Mouse (Mus musculus) urinary bladder, adult 18-20 months (tissue): ENCODE results near the gene Cars2.
"Not testable (repeated sequence)": the region's sequence is repeated elsewhere in the genome, so short reads cannot be mapped to it uniquely, and the experiment has no call there.

Experiments used
- DNase-seq, 2 experiments: peaks; one replicate each; pipeline ENCODE4 v3.0.0; 2022; ENCODE audit warnings: low spot score in 2 of 2, mixed read lengths in 2 of 2

Gene Cars2

DNA sequence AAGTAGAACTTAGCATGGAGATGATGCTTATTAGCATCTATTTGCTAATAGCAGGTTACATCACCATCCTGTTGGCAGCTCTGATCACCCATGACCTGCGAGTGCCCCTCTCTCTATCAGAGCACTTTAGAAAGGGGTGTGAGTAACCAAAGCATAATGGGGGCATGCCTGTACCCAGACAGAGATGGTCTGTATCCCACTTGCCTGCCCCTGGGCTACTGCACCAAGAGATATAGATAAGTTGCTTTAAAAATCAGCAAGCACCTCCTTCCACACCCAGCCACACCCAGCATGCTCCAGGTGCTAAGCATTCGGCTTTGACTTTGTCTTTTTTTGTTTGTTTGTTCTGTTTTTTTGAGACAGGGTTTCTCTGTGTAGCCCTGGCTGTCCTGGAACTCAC is 74.7 kb downstream of the Cars2 start:
- no peak for DNase-seq

GRCm38 (mm10) chr8:11475397-11475796 is 75.2 kb downstream of the Cars2 start:
- DNase-seq: no peak

- no peak for DNase-seq
Measured at GRCm38 (mm10) chr8:11473072-11473471, 77.5 kb downstream of the Cars2 start.

DNA sequence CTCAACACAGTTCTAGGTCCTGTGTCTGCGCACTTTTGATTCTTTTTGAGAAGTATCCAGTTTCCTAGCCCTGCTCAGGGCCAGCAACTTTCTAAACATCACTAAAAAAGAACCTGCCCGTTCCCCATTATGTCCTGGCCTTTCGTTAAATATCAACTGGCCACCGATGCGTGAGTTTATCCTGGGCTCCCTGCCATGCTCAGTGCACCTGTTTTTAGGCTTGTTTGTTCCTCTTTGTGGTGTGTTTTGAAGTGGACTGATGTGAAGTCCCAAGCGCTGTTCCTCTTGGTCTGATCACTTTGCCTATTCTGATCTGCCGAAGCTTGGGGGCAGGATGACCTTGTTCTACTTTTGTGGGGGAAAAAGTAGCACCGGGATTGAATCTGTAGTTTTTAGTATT is 79.3 kb downstream of the Cars2 start:
- DNase-seq: no peak

DNA sequence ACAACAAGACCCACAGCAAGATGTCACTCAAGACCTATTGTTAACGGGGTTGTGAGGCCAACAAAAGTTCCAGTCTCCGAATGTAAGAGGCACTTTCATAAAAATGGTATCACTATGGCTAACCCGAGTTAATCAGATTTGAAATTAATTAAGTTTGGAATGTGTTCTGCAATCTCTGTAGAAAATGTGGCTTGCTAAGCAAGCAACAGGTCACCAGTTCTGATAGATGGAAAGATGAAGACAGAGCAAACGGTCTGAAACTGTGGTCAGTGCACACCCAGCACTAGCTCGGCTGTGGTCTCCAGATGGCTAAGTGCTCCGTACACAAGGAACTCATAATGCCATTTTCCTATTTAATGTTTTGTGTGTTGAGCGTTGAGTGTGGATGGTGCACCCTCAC is 79.9 kb downstream of the Cars2 start:
- DNase-seq: no peak

- peak in 1 of 2 experiments; percentile 31 for DNase-seq
Measured at GRCm38 (mm10) chr8:11469095-11469494, 81.5 kb downstream of the Cars2 start.

DNA sequence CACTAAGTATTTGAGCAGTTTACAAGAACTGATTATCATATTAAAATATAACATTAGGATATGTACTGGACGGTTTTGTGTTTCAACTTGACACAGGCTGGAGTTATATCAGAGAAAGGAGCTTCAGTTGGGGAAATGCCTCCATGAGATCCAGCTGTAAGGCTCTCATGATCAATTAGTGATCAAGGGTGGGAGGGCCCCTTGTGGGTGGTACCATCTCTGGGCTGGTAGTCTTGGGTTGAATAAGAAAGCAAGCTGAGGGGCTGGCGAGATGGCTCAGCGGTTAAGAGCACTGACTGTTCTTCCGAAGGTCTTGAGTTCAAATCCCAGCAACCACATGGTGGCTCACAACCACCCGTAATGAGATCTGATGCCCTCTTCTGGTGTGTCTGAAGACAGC is 84.1 kb downstream of the Cars2 start:
- DNase-seq: not testable (repeated sequence)

DNA sequence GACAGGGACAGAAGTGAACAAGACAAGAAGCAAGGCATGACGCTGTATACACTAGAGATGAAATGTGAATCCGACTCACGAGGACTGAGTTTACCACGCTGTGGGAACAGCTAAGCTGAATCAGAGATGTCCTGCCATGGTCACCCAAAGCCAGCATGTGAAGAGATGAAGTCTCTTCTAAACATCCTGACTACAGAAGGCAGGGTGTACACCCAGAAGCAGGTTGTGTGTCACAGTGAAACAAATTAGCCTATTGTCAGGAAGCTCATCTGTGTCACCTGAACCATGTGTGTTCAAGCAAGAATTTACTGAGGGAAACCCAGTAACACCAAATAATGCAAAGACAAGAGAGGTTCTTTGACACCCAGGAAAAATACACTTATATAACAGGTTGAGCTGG is 85.0 kb downstream of the Cars2 start:
- DNase-seq: no peak

GRCm38 (mm10) chr8:11464707-11464964 is 85.9 kb downstream of the Cars2 start:
- DNase-seq: no peak
